Mouse (Mus musculus) CD4-positive naive resting alpha-beta T cell, adult 57 days (primary cell): Measurements from ENCODE around the gene Usp9y. TPM values are rescaled to one million over a fixed set of nuclear protein-coding genes. Genes with fewer than 3 reads are reported as not detected.

ENCODE experiments used
- total RNA-seq: library from RNA; stranded (reverse); gene quantifications from one replicate; pipeline ENCODE4 v1.2.4, GENCODE M21; 2023

Gene Usp9y
- total RNA-seq: not detected

GRCm38 (mm10) chrY:1459682-1460081, at the start of gene Usp9y:
Gene Usp9y, minus strand, starts transcription at chrY:1459782.

GRCm38 (mm10) chrY:1286171-1286795, 173.3 kb downstream of the Usp9y start, which contains the start of gene Ddx3y:
Gene Ddx3y, minus strand, starts transcription at chrY:1286629.

Other genes starting within 250 kb of the Usp9y start
- not detected for gene Uty, start 214.0 kb downstream of the Usp9y start, total RNA-seq
- not detected for gene Ddx3y, start 173.2 kb downstream of the Usp9y start, total RNA-seq